Mouse (Mus musculus): ENCODE measurements around the gene Eif2ak4.

The Eif2ak4 gene

DNA sequence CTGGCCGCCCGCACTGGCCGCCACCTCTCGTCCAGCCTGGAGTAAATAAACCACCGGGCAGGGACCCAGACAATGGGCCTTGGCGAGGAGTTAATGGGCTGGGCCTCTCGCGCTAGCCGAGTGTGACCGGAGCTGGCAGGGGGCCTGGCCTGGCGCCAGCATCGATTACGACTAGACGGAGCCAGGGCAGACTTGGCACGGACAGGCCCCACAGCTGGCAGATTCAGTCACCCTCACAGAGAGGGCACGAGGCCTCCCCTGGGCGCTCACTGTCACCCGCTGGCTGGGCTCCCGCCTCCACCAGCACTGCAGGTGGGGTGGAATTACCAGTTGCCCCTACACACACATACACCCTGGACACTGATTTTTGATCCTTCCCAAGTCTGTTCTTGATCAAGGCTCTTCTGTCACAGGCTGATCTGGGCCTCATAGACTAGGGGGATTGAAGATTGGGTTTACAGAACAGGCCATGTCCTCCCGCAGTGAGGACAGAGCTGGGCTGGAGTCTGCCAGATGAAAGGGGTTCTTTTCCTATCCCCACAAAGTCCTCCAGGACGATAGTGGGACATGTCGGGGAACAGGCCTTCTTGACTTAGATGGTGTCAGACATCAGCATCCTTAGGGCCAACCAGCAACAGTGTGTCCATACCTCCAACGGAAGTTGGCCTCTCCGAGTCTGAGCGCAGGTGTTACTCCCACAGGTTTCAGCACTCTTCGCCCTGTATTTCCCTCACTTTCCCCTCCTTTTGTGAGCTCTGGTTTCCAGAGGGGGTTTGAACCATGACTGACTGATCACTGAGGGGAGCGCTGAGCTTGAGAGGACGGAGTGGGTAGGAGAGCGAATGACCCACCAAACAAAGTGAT lies 122.3 kb downstream of the Eif2ak4 start:
- DNase-seq, result peak; percentile 62 to 68

DNA sequence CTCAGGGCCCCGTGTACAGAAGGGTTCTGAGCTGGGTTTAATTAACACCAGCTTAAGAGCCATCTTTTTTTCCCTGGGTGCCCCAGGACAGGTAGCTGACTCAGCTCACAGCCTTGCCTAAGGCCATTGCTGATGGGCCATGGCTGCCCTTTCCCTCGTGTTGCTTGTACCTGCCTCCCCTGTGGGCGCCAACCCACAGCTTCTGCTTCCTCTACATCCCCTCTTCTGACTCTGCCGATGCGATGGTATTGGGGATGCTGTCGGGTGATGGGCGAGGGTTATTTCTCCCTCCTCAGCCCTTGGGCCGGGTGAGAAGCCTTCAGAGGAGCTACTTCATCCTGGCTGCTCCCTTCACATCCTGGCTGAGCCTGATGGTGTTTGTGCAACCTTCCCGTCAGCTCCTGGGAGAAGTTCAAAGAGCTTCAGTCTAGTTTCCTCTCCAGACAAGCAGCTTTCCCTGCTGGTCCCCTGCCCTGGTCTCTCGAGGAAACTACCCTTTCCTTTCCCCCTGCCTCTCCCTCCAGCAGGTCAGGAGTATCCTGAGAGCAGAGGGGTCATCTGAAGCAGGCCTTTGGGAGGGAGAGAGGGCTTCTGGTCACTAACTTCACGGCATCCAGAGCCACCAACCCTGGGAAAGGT lies 123.5 kb downstream of the Eif2ak4 start:
- DNase-seq, result no peak

DNA sequence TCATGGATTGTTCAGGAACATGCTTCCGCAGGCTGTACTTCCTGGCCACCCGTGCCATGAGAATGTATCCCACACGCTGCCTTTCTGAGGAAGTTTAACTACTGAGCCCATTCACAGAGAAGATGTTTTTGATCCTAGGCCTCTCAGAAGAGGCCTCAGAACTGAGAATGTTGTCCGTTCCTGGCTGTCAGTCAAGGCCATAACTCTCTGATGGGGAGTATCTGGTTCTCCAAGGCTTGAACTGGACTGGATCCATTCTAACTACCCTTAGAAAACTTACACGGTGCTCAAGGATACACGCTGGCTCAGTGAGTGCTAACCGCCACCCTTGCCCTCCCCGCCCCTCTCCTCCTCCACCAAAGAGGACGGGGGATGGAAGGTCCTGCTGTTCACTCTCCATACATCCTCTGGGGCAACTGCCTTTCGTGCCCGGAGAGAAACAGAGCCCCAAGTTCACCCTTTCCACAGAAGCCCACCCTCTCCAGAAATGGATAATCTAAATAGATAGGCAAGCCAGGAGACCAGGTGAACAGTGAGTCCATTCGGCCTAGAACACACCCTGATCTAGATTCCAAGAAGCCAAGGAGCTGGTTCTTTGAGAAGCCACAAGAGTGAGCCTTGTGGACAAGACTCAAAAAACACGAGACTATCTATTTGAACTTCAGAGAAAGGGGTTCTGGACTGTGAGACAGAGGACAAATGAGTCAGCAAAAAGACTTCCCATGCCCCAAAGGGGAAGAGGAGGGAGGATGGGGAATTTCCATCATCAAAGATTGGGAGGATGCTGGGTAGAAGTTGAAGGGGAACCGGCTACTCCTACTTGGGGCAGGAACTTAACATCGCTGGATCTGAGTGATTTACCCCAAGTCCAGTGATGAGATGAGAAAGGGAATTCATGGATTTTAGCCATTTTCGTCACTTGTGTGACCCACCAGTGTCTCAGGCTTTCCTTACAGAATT lies 124.3 kb downstream of the Eif2ak4 start:
- DNase-seq, result no peak

DNA sequence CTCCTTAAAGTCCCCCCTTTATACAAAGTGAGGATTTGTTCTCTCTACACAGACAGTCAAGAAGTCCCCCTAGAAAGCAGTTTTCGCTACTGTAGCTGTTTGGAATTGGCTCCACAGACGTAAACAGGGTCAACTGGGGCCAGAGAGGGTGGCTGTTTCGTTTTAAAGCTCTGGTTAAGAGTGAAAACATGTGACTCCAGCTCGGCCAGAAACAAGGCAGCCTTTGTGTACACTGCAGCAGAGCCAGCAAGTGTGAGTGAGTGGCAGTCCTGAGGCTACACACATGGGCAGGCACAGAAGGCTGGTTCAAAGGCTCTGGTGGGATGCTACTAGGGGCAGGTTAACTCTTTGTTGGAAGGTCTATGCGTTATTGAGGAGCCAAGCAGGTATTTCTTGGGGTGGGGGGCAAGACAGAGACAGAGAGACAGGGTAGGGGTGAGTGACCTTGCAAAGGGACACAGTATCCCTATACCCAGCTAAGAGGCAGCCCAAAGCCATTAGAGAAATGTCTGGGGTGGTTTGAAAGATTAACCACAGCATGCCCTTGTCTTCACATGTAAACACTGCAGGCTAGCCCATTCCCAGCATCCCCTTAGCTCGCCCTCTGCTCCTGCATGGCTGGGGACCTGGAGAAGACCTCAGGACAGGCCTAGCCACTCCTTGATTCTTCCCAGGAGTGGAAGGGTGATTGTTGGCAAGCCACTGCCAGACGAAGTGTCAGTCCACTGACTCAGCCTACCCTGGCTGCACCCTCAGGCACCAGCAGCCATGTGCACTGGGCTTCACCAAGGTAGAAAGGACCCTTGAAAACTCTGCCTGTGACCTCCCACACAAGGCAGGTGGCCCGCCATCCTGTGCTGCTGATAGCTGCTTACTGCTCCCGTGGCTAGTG lies 131.9 kb downstream of the Eif2ak4 start:
- peak in 1 of 2 experiments; percentile 27 for DNase-seq

DNA sequence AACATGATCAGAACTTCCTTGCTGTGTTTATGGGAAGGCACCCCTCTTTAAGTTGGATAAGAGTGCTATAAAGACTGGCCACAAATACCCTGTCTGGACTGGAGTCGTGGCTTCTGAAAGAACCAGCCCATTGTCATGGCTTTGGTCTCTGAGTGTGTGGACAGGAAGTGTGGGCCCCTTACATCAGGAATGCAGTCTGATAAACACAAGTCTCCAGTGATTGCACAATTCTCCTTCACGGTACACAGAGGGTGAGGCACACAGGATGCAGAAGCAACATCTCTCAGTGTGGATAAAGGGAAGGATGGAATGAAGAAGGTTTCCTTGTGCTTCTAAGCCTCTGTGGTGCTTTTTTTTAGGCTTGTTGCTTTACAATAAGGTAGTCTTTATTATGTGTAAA lies 133.8 kb downstream of the Eif2ak4 start:
- DNase-seq, result no peak

DNA sequence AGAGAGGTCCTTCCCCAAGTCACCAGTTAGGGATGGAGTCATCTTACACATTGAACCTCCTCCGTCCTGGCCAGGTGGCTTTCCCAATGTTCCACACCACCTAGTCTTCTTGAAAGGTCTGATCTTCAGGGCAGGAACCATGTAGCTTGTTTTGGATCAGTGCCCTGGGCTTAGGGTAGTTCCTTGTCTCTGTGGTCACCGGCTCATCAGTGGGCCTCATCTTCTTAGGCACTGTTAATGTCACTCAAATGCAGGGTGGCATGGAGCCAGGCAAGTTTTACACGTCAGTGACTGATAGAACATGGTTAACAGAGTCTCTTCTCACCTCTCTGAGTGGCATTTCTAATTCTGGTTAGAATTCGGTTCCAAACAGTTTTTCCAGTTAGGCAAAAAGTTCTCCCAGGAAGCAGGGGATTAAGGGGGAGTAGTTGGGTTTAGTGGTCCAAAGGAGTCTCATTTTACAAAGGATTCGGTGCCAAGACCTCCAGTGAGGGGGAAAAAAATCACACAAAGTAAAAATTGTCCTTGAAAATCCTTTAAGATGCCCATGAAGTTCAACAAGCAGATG lies 134.8 kb downstream of the Eif2ak4 start:
- DNase-seq, result no peak

DNA sequence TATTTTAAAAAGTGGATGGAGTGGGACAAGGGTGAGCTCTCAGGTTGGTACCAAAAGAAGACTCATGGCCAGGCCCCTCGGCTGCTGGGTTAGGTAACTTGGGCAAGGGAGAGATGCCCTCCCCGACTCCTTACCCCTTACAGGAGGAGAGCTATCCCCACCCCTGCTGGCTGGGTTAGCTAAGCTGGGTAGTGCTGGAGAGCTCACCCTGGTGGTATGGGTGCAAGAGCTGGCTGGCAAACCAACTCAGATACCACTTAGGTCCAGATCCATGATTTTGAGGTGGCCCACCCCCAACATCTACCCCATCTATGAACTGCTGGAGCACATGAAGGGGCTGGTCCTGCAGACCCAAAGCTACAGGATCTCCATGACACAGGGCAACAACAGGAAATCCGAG lies 136.4 kb downstream of the Eif2ak4 start:
- DNase-seq, result no peak

Data from cerebellum, adult 18-20 months (tissue).